Mouse (Mus musculus): Measurements from ENCODE around the gene Lsm5. TPM values are rescaled to one million over a fixed set of nuclear protein-coding genes. Genes with fewer than 3 reads are reported as not detected.

Gene Lsm5
- 122 and 133 TPM in 2 replicates for polyA plus RNA-seq (2014; fragmentation: Nextera tagmentation; extraction: Ambion mirVana)

DNA sequence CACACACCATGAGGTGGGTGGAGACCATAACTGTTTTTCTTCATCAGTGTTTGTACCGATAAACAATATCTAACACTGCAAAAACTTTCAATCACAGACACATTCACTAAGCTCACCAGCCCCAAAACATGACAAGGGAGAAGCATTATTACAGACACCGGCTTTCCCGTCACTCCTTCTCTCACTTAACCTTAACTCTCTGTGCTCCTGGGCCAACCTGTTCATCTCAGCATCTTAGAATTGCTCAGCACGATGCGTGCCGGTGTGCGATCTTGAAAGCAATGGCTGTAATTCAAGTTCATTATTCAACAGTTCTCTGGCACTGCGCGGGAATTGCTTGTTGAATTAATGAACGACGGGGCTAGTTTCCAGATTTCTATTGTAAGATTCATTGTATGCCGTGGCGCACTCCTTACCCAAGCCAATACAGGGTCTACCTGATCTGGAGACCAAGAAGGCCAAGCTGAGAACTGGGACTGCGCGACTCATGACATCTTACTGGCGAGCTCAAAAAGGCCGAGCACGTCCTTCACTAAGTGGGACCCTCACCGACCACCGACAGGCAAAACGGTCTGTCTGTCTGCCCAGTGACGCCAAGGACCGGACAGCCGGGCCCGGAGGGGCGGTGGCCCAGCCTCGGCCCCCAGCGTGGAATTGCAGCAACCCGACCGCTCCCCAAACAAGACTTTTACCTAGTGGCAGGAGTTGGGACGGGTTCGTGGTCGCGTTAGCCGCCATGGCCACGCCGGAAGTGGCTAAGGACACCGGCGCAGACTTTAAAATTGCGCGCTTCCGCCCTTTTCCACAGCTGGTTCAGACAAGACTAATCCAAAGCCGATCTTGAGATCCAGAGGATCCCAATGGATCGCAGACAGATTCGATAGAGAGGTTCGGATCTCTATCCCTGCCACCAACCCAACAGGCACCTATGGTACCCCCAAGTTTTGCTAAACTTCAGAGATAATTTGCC is at the start of gene Lsm5:
TSS of gene Lsm5 (minus strand) at position 780 of the 970 bp plus-strand sequence.
- H3K4me1 ChIP-seq (ENCODE audit: control insufficient read depth, insufficient read depth, low read length), result 0 out of 2 replicates have a peak, but pooled peaks cover 2% of the 10 kb centered on the region
- WGBS, result under 1% methylated on average over 40 of the region's 46 CpGs
- H3K4me3 ChIP-seq (ENCODE audit: low read depth, low read length), result peak within 1 kb of the TSS; percentile 65
- peak within 1 kb of the TSS; percentile 40; the same call in 1 of the 2 replicates for H3K27ac ChIP-seq (replicated peaks; ENCODE audit: low read depth, low read length)
- peak within 1 kb of the TSS; percentile 80 for H3K4me2 ChIP-seq (ENCODE audit: low read depth, low read length)
- H3K36me3 ChIP-seq (ENCODE audit: control insufficient read depth, insufficient read depth, low read length), result no peaks in the 10 kb centered on the region
- no peaks in the 10 kb centered on the region for H3K9me3 ChIP-seq (ENCODE audit: control insufficient read depth, low read length)
- H3K27me3 ChIP-seq (replicated peaks; ENCODE audit: control insufficient read depth, insufficient read depth, low read length), result no peaks in the 10 kb centered on the region
- H3K9ac ChIP-seq (ENCODE audit: low read depth, low read length), result peak within 1 kb of the TSS; percentile 78
- ATAC-seq (ENCODE audit: low read depth), result peak; percentile 96
- peak; percentile 95 for DNase-seq (ENCODE audit: low spot score)

DNA sequence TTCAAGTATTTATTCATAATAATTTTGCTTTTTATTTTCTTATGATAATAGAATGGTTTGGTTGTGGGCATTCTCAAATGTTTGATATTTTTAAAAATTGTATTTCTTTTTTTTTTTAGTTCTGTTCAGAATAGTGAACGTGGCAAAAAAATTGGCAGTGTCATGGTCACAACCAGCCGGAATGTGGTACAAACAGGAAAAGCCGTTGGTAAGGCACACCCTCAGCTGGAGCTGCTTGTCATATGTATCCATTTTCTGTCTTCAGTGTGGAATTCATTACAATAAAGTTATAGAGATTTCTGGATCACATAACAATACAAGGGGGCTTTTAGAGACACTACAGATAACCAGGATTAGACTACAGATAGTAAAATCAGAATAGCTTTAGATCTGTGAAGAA is 49.2 kb upstream of the Lsm5 start:
- no peak for DNase-seq (ENCODE audit: low spot score)

DNA sequence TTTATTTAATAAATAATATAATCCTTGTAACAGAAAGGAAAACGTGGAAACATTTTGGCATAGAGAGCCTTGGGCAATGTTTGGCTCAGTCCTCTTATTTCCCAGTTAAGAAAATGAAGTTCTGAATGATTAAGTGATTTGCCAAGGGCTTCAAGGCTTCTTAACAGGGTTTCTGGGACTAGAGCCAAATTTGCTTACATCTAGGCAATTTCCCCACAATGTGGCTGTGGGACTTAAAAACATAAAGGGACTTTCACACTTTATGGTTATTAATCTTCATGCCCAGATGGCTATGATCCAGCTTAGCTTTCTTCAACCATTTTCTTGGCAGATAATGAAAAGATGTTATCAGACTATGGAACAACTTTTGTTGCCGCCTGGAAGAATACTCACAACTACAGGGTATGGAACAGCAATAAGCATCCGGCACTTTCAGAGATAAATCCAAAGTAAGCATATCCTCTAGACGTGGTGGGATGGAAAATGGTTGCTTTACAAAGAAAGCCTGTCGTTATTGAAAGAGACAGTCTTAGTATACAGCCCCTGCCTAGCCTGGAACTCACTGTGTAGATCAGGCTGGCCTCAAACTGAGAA is 41.5 kb upstream of the Lsm5 start:
- H3K9me3 ChIP-seq (ENCODE audit: control insufficient read depth, low read length), result no peaks in the 10 kb centered on the region
- no peak overlapping the region for H3K4me3 ChIP-seq (ENCODE audit: low read depth, low read length)
- DNase-seq (ENCODE audit: low spot score) (peak; percentile 88), ATAC-seq (ENCODE audit: low read depth) (peak; percentile 71; the same call in 1 of the 2 replicates)
- H3K4me1 ChIP-seq (ENCODE audit: control insufficient read depth, insufficient read depth, low read length), result no peaks in the 10 kb centered on the region
- H3K9ac ChIP-seq (ENCODE audit: low read depth, low read length), result no peak overlapping the region
- no peak overlapping the region for H3K27ac ChIP-seq (replicated peaks; ENCODE audit: low read depth, low read length)
- WGBS, result 71% methylated on average over 5 of the region's 5 CpGs
- no peak overlapping the region for H3K4me2 ChIP-seq (ENCODE audit: low read depth, low read length)
- peaks cover 35% of the 10 kb centered on the region for H3K36me3 ChIP-seq (ENCODE audit: control insufficient read depth, insufficient read depth, low read length)
- no peaks in the 10 kb centered on the region for H3K27me3 ChIP-seq (replicated peaks; ENCODE audit: control insufficient read depth, insufficient read depth, low read length)

More for the DNA sequence above, 49.2 kb upstream of the Lsm5 start:
- peaks cover 56% of the 10 kb centered on the region for H3K36me3 ChIP-seq (ENCODE audit: control insufficient read depth, insufficient read depth, low read length)
- 83% methylated on average over 3 of the region's 3 CpGs for WGBS
- H3K4me3 ChIP-seq (ENCODE audit: low read depth, low read length), result no peak overlapping the region
- H3K4me1 ChIP-seq (ENCODE audit: control insufficient read depth, insufficient read depth, low read length), result no peaks in the 10 kb centered on the region
- H3K9ac ChIP-seq (ENCODE audit: low read depth, low read length), result no peak overlapping the region
- H3K4me2 ChIP-seq (ENCODE audit: low read depth, low read length), result no peak overlapping the region
- ATAC-seq (ENCODE audit: low read depth), result no peak
- no peaks in the 10 kb centered on the region for H3K9me3 ChIP-seq (ENCODE audit: control insufficient read depth, low read length)
- no peaks in the 10 kb centered on the region for H3K27me3 ChIP-seq (replicated peaks; ENCODE audit: control insufficient read depth, insufficient read depth, low read length)
- no peak overlapping the region for H3K27ac ChIP-seq (replicated peaks; ENCODE audit: low read depth, low read length)

DNA sequence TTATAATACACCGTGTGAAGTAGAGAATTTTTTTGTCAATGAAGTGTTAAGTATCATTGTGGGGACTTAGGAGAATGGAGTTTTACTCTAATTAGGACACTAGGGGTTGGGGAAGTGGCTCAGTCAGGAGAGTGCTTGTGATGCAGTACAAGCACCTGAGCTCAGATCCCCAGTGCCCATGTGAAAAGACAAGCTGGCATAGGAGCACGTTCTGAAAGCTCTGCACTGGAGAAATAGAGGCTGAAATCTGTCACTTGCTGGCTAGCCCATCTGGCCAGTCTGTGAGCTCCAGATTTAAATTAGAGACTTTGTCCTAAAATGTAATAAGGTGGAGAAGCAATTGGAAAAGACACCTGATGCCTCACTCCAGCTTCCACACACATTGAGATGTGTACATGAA is 28.0 kb upstream of the Lsm5 start:
- Histone ChIP-seq H3K4me3 (ENCODE audit: low read depth, low read length) (no peak overlapping the region), H3K27me3 (replicated peaks; ENCODE audit: control insufficient read depth, insufficient read depth, low read length) (no peaks in the 10 kb centered on the region), H3K27ac (replicated peaks; ENCODE audit: low read depth, low read length) (no peak overlapping the region), H3K36me3 (ENCODE audit: control insufficient read depth, insufficient read depth, low read length) (peaks cover 72% of the 10 kb centered on the region), H3K4me1 (ENCODE audit: control insufficient read depth, insufficient read depth, low read length) (no peaks in the 10 kb centered on the region), H3K9me3 (ENCODE audit: control insufficient read depth, low read length) (no peaks in the 10 kb centered on the region), H3K9ac (ENCODE audit: low read depth, low read length) (no peak overlapping the region), H3K4me2 (ENCODE audit: low read depth, low read length) (no peak overlapping the region)
- WGBS, result 86% methylated on average over 2 of the region's 2 CpGs
- ATAC-seq (ENCODE audit: low read depth) (no peak), DNase-seq (ENCODE audit: low spot score) (no peak)

DNA sequence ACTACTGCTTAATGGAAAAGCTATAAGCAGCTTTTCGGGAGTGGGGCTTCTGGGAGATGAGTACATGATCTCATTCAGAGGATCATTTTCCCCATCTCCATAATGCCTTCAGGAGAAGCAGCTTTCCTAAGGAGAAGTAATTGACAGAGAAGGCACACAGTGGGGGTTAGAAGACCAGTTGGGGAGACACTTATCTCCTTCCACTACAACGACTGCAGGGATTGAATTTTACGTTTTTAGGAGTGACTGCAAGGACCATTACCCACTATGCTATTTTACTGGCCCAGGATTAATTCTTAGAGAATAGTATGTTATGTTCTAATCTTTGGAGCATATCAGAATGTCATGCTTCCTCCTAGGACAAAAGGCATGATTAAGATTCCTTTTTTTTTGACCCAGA is 16.4 kb upstream of the Lsm5 start:
- Histone ChIP-seq H3K36me3 (ENCODE audit: control insufficient read depth, insufficient read depth, low read length) (peaks cover 24% of the 10 kb centered on the region), H3K9ac (ENCODE audit: low read depth, low read length) (no peak overlapping the region), H3K27ac (replicated peaks; ENCODE audit: low read depth, low read length) (no peak overlapping the region; the same call in 1 of the 2 replicates), H3K4me2 (ENCODE audit: low read depth, low read length) (no peak overlapping the region), H3K4me3 (ENCODE audit: low read depth, low read length) (no peak overlapping the region), H3K27me3 (replicated peaks; ENCODE audit: control insufficient read depth, insufficient read depth, low read length) (no peaks in the 10 kb centered on the region), H3K4me1 (ENCODE audit: control insufficient read depth, insufficient read depth, low read length) (peaks cover 11% of the 10 kb centered on the region), H3K9me3 (ENCODE audit: control insufficient read depth, low read length) (no peaks in the 10 kb centered on the region)
- no peak for ATAC-seq (ENCODE audit: low read depth)
- WGBS, result 65% methylated on average over 3 of the region's 3 CpGs
- peak; percentile 30 for DNase-seq (ENCODE audit: low spot score)

DNA sequence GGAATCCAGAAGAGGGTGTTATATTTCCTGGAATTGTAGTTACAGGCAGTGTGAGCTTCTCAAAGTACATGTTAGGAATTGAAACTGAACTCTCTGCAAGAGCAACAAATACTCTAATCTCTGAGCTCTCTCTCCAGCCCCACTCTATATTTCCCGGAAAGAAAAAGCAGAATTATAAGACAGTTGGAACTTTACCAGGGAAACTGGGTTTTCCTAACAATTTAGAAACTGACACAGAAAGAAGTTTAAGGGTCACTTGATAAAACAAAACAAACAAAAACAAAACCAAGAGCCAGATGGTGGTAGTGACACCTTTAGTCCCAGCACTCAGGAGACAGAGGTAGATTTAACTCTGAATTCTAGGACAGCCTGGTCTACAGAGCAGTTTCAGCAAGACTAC is 14.6 kb upstream of the Lsm5 start:
- no peak overlapping the region for H3K9ac ChIP-seq (ENCODE audit: low read depth, low read length)
- peaks cover 14% of the 10 kb centered on the region for H3K4me1 ChIP-seq (ENCODE audit: control insufficient read depth, insufficient read depth, low read length)
- ATAC-seq (ENCODE audit: low read depth) (no peak), DNase-seq (ENCODE audit: low spot score) (no peak)
- H3K9me3 ChIP-seq (ENCODE audit: control insufficient read depth, low read length), result no peaks in the 10 kb centered on the region
- no peak overlapping the region for H3K27ac ChIP-seq (replicated peaks; ENCODE audit: low read depth, low read length)
- H3K4me2 ChIP-seq (ENCODE audit: low read depth, low read length), result no peak overlapping the region
- peaks cover 10% of the 10 kb centered on the region; the same call in 1 of the 2 replicates for H3K36me3 ChIP-seq (ENCODE audit: control insufficient read depth, insufficient read depth, low read length)
- no peaks in the 10 kb centered on the region for H3K27me3 ChIP-seq (replicated peaks; ENCODE audit: control insufficient read depth, insufficient read depth, low read length)
- H3K4me3 ChIP-seq (ENCODE audit: low read depth, low read length), result no peak overlapping the region
- WGBS, result 76% methylated on average over 1 of the region's 1 CpGs

DNA sequence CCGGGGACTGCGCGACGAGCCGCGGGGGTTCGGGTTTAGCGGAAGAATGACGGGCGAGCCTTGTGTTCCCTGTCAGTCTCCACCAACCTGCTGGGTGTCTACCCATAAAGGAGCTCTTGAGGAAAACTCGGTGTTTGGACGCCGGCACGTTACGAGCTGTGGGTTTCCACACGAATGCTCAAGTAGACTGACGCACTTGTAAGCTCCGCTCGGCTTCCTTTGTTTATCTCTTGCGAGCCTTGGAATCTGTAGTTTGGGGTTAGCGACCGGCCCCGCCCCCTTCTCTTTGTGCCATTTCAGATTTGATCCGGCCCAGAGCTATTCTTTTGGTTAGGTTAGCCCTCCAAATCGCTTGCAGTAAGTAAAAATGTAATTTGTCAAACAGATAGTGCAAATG is 10.8 kb upstream of the Lsm5 start:
- peaks cover 11% of the 10 kb centered on the region for H3K4me1 ChIP-seq (ENCODE audit: control insufficient read depth, insufficient read depth, low read length)
- WGBS, result 0% methylated on average over 20 of the region's 25 CpGs
- no peaks in the 10 kb centered on the region for H3K36me3 ChIP-seq (ENCODE audit: control insufficient read depth, insufficient read depth, low read length)
- H3K27ac ChIP-seq (replicated peaks; ENCODE audit: low read depth, low read length), result peak overlapping the region; percentile 95
- H3K9ac ChIP-seq (ENCODE audit: low read depth, low read length), result peak overlapping the region; percentile 78
- H3K4me2 ChIP-seq (ENCODE audit: low read depth, low read length), result peak overlapping the region; percentile 72
- H3K9me3 ChIP-seq (ENCODE audit: control insufficient read depth, low read length), result no peaks in the 10 kb centered on the region
- H3K27me3 ChIP-seq (replicated peaks; ENCODE audit: control insufficient read depth, insufficient read depth, low read length), result no peaks in the 10 kb centered on the region
- DNase-seq (ENCODE audit: low spot score) (peak; percentile 83), ATAC-seq (ENCODE audit: low read depth) (no peak; the same call in 1 of the 2 replicates)
- H3K4me3 ChIP-seq (ENCODE audit: low read depth, low read length), result peak overlapping the region; percentile 73

DNA sequence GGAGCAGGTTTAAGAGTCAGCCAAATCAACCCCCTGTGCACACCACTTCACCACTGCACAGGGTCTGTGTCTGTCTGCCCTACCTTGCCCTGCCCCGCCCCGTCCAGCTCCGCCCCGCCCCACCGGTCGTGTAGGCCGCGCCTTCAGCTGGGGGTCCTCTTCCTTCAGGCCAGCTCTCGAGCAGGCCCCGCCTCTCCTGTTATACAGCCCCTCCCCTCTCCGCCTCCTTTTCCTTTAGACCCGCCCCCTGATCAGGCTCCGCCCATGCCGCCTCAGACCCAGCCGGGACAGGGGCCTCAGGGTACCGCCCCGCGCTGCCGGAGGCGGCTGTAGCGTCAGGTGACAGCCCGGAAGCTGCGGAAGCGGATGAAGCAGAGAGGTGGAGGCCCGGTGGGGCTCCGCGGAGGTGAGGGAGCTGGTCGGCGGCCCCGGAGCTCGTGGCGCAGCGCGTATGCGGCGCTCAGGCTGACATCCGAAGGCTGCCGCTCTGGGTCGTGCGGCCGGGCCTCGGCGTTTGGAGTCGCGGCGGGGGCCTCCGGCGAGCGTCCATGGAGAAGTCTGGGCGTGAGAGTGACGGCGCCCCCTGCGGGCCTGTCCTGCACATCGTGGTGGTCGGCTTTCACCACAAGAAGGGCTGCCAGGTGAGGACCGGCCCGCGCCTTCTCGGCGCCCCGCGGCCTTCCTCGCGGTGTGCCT is 10.2 kb upstream of the Lsm5 start, which contains the start of gene Avl9:
TSS of gene Avl9 (plus strand) at position 326 of the 696 bp plus-strand sequence.
- Histone ChIP-seq H3K4me2 (ENCODE audit: low read depth, low read length) (peak within 1 kb of the TSS; percentile 72), H3K4me3 (ENCODE audit: low read depth, low read length) (peak within 1 kb of the TSS; percentile 73), H3K27ac (replicated peaks; ENCODE audit: low read depth, low read length) (peak within 1 kb of the TSS; percentile 95), H3K36me3 (ENCODE audit: control insufficient read depth, insufficient read depth, low read length) (no peaks in the 10 kb centered on the region), H3K9me3 (ENCODE audit: control insufficient read depth, low read length) (no peaks in the 10 kb centered on the region), H3K4me1 (ENCODE audit: control insufficient read depth, insufficient read depth, low read length) (peaks cover 11% of the 10 kb centered on the region), H3K9ac (ENCODE audit: low read depth, low read length) (peak within 1 kb of the TSS; percentile 78), H3K27me3 (replicated peaks; ENCODE audit: control insufficient read depth, insufficient read depth, low read length) (no peaks in the 10 kb centered on the region)
- WGBS, result 0% methylated on average over 34 of the region's 64 CpGs
- peak; percentile 97 for ATAC-seq (ENCODE audit: low read depth)
- peak; percentile 97 for DNase-seq (ENCODE audit: low spot score)
